Mouse (Mus musculus) stomach, postnatal 0 days (tissue): ENCODE measurements around the gene Relb. TPM values are rescaled to one million over a fixed set of nuclear protein-coding genes. Genes with fewer than 3 reads are reported as not detected.

ENCODE experiments used
- ATAC-seq: fragments of 200-750 bp; cut with Nextera tagmentation; 2 replicates; pipeline ENCODE4 v1.8.0; 2017; ENCODE audit not compliant: low FRiP score, low TSS enrichment
- DNase-seq: peaks from one replicate; pipeline ENCODE4 v3.0.0-alpha.2; 2016; ENCODE audit warnings: low spot score
- H3K27ac ChIP-seq: fragments of 300-500 bp; sonication (generic); replicated peaks from 2 replicates; pipeline ENCODE4 v1.5.1; 2014; ENCODE audit warnings: mild to moderate bottlenecking, control low read depth
- H3K27me3 ChIP-seq: fragments of 300-500 bp; sonication (generic); 2 replicates; pipeline ENCODE4 v1.6.1; 2014; ENCODE audit warnings: low read length; ENCODE audit not compliant: control insufficient read depth, insufficient read depth
- H3K36me3 ChIP-seq: fragments of 300-500 bp; sonication (generic); 2 replicates; pipeline ENCODE4 v1.6.1; 2014; ENCODE audit warnings: low read length, mixed read lengths; ENCODE audit not compliant: control insufficient read depth, insufficient read depth
- H3K4me1 ChIP-seq: fragments of 300-500 bp; sonication (generic); replicated peaks from 2 replicates; pipeline ENCODE4 v1.6.1; 2014; ENCODE audit warnings: antibody characterized with exemption; ENCODE audit not compliant: control insufficient read depth, insufficient read depth
- H3K4me2 ChIP-seq: fragments of 300-500 bp; sonication (generic); replicated peaks from 2 replicates; pipeline ENCODE4 v1.6.1; 2014; ENCODE audit warnings: low read depth, mild to moderate bottlenecking, control low read depth, moderate library complexity
- H3K4me3 ChIP-seq: fragments of 300-500 bp; sonication (generic); 2 replicates; pipeline ENCODE4 v1.5.1; 2014; ENCODE audit warnings: low read depth, low read length, control low read depth
- H3K9ac ChIP-seq: fragments of 300-500 bp; sonication (generic); 2 replicates; pipeline ENCODE4 v1.6.1; 2014; ENCODE audit warnings: mild to moderate bottlenecking, low read length, control low read depth, mixed read lengths
- H3K9me3 ChIP-seq: fragments of 300-500 bp; sonication (generic); 2 replicates; pipeline ENCODE4 v1.6.1; 2016; ENCODE audit warnings: low read length; ENCODE audit not compliant: control insufficient read depth
- CTCF ChIP-seq: IDR thresholded peaks from 2 replicates; pipeline ENCODE4 v1.5.1; 2016; ENCODE audit warnings: antibody characterized with exemption, low read depth, mild to moderate bottlenecking, moderate library complexity
- EP300 ChIP-seq: optimal IDR thresholded peaks from 2 replicates; pipeline ENCODE3; 2016; ENCODE audit warnings: antibody characterized with exemption
- WGBS: fragments of 180-500 bp; shearing (Covaris S2); extraction: QIAGEN DNeasy Blood & Tissue Kit; methylation state at CpG from one replicate; pipeline ENCODE4 v1.1.7; 2014; 5-methylcytosine and 5-hydroxymethylcytosine counted together
- polyA plus RNA-seq: library from polyadenylated mRNA; unstranded; fragments of >200 nt; fragmentation: Nextera tagmentation; extraction: Ambion mirVana; gene quantifications from 2 replicates; pipeline ENCODE4 v1.2.1, GENCODE M21; 2015

The Relb gene
- polyA plus RNA-seq, 1 experiment from 2014 or later: 7.3 TPM

GRCm38 (mm10) chr7:19628192-19628535 is 1.1 kb downstream of the Relb start:
- H3K4me3 ChIP-seq: peak overlapping the region; percentile 87
- H3K27ac ChIP-seq: peak overlapping the region; percentile 45
- no peak for DNase-seq
- ATAC-seq: no peak
- no peaks in the 10 kb centered on the region for H3K4me1 ChIP-seq
- peak overlapping the region; percentile 98 for H3K4me2 ChIP-seq
- H3K36me3 ChIP-seq: peaks cover 4% of the 10 kb centered on the region; the same call in 1 of the 2 replicates
- 9% methylated on average over 17 of the region's 17 CpGs for WGBS
- TF ChIP-seq CTCF: no peak
- TF ChIP-seq EP300: no peak
- no peak overlapping the region; the same call in 1 of the 2 replicates for H3K9ac ChIP-seq
- no peaks in the 10 kb centered on the region for H3K9me3 ChIP-seq
- no peaks in the 10 kb centered on the region for H3K27me3 ChIP-seq

GRCm38 (mm10) chr7:19627721-19628120 is 1.5 kb downstream of the Relb start:
- ATAC-seq (no peak), DNase-seq (no peak)
- H3K9me3 ChIP-seq: no peaks in the 10 kb centered on the region
- H3K27ac ChIP-seq: peak overlapping the region; percentile 45
- peak overlapping the region; percentile 87 for H3K4me3 ChIP-seq
- 43% methylated on average over 3 of the region's 3 CpGs for WGBS
- H3K27me3 ChIP-seq: no peaks in the 10 kb centered on the region
- peak overlapping the region; percentile 98 for H3K4me2 ChIP-seq
- peaks cover under 1% of the 10 kb centered on the region; the same call in 1 of the 2 replicates for H3K36me3 ChIP-seq
- TF ChIP-seq CTCF: no peak
- no peak for TF ChIP-seq EP300
- no peak overlapping the region for H3K9ac ChIP-seq
- no peaks in the 10 kb centered on the region for H3K4me1 ChIP-seq

GRCm38 (mm10) chr7:19623433-19623832 is 5.8 kb downstream of the Relb start:
- Histone ChIP-seq H3K9me3 (no peaks in the 10 kb centered on the region), H3K4me1 (no peaks in the 10 kb centered on the region), H3K36me3 (no peaks in the 10 kb centered on the region), H3K27me3 (no peaks in the 10 kb centered on the region), H3K4me3 (no peak overlapping the region), H3K27ac (no peak overlapping the region), H3K9ac (no peak overlapping the region), H3K4me2 (no peak overlapping the region)
- DNase-seq: peak; percentile 41
- TF ChIP-seq EP300: no peak
- TF ChIP-seq CTCF: no peak
- ATAC-seq: no peak
- 54% methylated on average over 2 of the region's 2 CpGs for WGBS

GRCm38 (mm10) chr7:19622241-19622640 is 7.0 kb downstream of the Relb start:
- H3K27me3 ChIP-seq: no peaks in the 10 kb centered on the region
- H3K9ac ChIP-seq: no peak overlapping the region
- ATAC-seq: no peak
- H3K27ac ChIP-seq: no peak overlapping the region
- TF ChIP-seq EP300: no peak
- TF ChIP-seq CTCF: no peak
- H3K4me2 ChIP-seq: no peak overlapping the region
- no peaks in the 10 kb centered on the region for H3K36me3 ChIP-seq
- no peaks in the 10 kb centered on the region for H3K9me3 ChIP-seq
- no peak for DNase-seq
- no peaks in the 10 kb centered on the region for H3K4me1 ChIP-seq
- 36% methylated on average over 6 of the region's 6 CpGs for WGBS
- no peak overlapping the region for H3K4me3 ChIP-seq

GRCm38 (mm10) chr7:19620811-19621210 is 8.4 kb downstream of the Relb start:
- H3K4me1 ChIP-seq: no peaks in the 10 kb centered on the region
- H3K4me3 ChIP-seq: no peak overlapping the region
- no peak overlapping the region for H3K27ac ChIP-seq
- H3K4me2 ChIP-seq: no peak overlapping the region
- no peak for TF ChIP-seq EP300
- WGBS: 86% methylated on average over 7 of the region's 7 CpGs
- no peak for DNase-seq
- no peaks in the 10 kb centered on the region for H3K36me3 ChIP-seq
- H3K27me3 ChIP-seq: no peaks in the 10 kb centered on the region
- no peak overlapping the region for H3K9ac ChIP-seq
- H3K9me3 ChIP-seq: no peaks in the 10 kb centered on the region
- ATAC-seq: no peak

- Histone ChIP-seq H3K36me3 (no peaks in the 10 kb centered on the region), H3K4me2 (peak overlapping the region; percentile 53), H3K9me3 (no peaks in the 10 kb centered on the region), H3K27ac (no peak overlapping the region), H3K4me1 (no peaks in the 10 kb centered on the region), H3K9ac (peak overlapping the region; percentile 53), H3K4me3 (peak overlapping the region; percentile 12; the same call in 1 of the 2 replicates), H3K27me3 (no peaks in the 10 kb centered on the region)
- ATAC-seq (peak; percentile 72), DNase-seq (peak; percentile 78)
- TF ChIP-seq CTCF: peak; percentile 95
- TF ChIP-seq EP300: no peak
- WGBS: 12% methylated on average over 35 of the region's 35 CpGs
These were observed 10.0 kb downstream of the Relb start for GRCm38 (mm10) chr7:19619004-19619801.
